Mouse (Mus musculus): Measurements from ENCODE around the gene Gars.

GRCm38 (mm10) chr6:54997726-54998125 lies 40.1 kb upstream of the Gars start:
- no peak for TF ChIP-seq CTCF (IDR thresholded peaks at IDR 0.05; ENCODE audit: low read depth)
- no peak for TF ChIP-seq EP300 (optimal IDR thresholded peaks at IDR 0.05)
